Mouse (Mus musculus): ENCODE measurements around the gene Traf1.

Traf1 gene

GRCm38 (mm10) chr2:34966243-34966934 is 4.8 kb upstream of the Traf1 start:
- no peak for DNase-seq (ENCODE audit: low spot score)

- no peak for DNase-seq (ENCODE audit: low spot score)
Observed at GRCm38 (mm10) chr2:34965806-34966205, 4.2 kb upstream of the Traf1 start.

GRCm38 (mm10) chr2:34965293-34965692 is 3.7 kb upstream of the Traf1 start:
- DNase-seq (ENCODE audit: low spot score): no peak

- no peak for DNase-seq (ENCODE audit: low spot score)
Observed at GRCm38 (mm10) chr2:34964651-34965050, 3.1 kb upstream of the Traf1 start.

GRCm38 (mm10) chr2:34964230-34964629 is 2.7 kb upstream of the Traf1 start:
- no peak for DNase-seq (ENCODE audit: low spot score)

- no peak for DNase-seq (ENCODE audit: low spot score)
Observed at GRCm38 (mm10) chr2:34963371-34963956, 1.9 kb upstream of the Traf1 start.

GRCm38 (mm10) chr2:34962893-34963292 is 1.3 kb upstream of the Traf1 start:
- no peak for DNase-seq (ENCODE audit: low spot score)

- no peak for DNase-seq (ENCODE audit: low spot score)
Observed at GRCm38 (mm10) chr2:34962211-34962610, 639 bp upstream of the Traf1 start.

GRCm38 (mm10) chr2:34960966-34961365 is 606 bp downstream of the Traf1 start:
- no peak for DNase-seq (ENCODE audit: low spot score)

GRCm38 (mm10) chr2:34960466-34960865 is 1.1 kb downstream of the Traf1 start:
- DNase-seq (ENCODE audit: low spot score): no peak

GRCm38 (mm10) chr2:34958582-34958981 is 3.0 kb downstream of the Traf1 start:
- no peak for DNase-seq (ENCODE audit: low spot score)

GRCm38 (mm10) chr2:34958036-34958435 is 3.5 kb downstream of the Traf1 start:
- no peak for DNase-seq (ENCODE audit: low spot score)

GRCm38 (mm10) chr2:34957405-34957804 is 4.2 kb downstream of the Traf1 start:
- DNase-seq (ENCODE audit: low spot score): no peak

- no peak for DNase-seq (ENCODE audit: low spot score)
Observed at GRCm38 (mm10) chr2:34956941-34957340, 4.6 kb downstream of the Traf1 start.

- DNase-seq (ENCODE audit: low spot score): no peak
Observed at GRCm38 (mm10) chr2:34954344-34954743, 7.2 kb downstream of the Traf1 start.

GRCm38 (mm10) chr2:34953547-34954116 is 7.9 kb downstream of the Traf1 start:
- DNase-seq (ENCODE audit: low spot score): no peak

GRCm38 (mm10) chr2:34953018-34953417 is 8.6 kb downstream of the Traf1 start:
- DNase-seq (ENCODE audit: low spot score): no peak

- DNase-seq (ENCODE audit: low spot score): no peak
Observed at GRCm38 (mm10) chr2:34951469-34951868, 10.1 kb downstream of the Traf1 start.

- DNase-seq (ENCODE audit: low spot score): no peak
Observed at GRCm38 (mm10) chr2:34948622-34949021, 12.9 kb downstream of the Traf1 start.

GRCm38 (mm10) chr2:34946046-34946445 is 15.5 kb downstream of the Traf1 start:
- DNase-seq (ENCODE audit: low spot score): no peak

- no peak for DNase-seq (ENCODE audit: low spot score)
Observed at GRCm38 (mm10) chr2:34945580-34945979, 16.0 kb downstream of the Traf1 start.

GRCm38 (mm10) chr2:34944761-34945160 is 16.8 kb downstream of the Traf1 start:
- DNase-seq (ENCODE audit: low spot score): no peak

- no peak for DNase-seq (ENCODE audit: low spot score)
Observed at GRCm38 (mm10) chr2:34943556-34944120, 17.9 kb downstream of the Traf1 start.

Measured in MN1 (cell line).